Mouse (Mus musculus): ENCODE results near the gene Ddx46.
A peak's percentile ranks its signal among the peaks of the same experiment; 100 is the strongest.

- peak; percentile 25; the same call in 1 of the 2 replicates for TF ChIP-seq CTCF (IDR thresholded peaks at IDR 0.05; ENCODE audit: insufficient read depth, low read depth, low read length)
- no peak for TF ChIP-seq POLR2A (IDR thresholded peaks at IDR 0.05; ENCODE audit: insufficient read depth, low read depth, low read length)
Observed at GRCm38 (mm10) chr13:55668550-55668949, 33.7 kb downstream of the Ddx46 start.
